Mouse (Mus musculus) E14TG2a.4 (cell line): Measurements from ENCODE around the gene Serpinb1a.
A peak's percentile ranks its signal among the peaks of the same experiment; 100 is the strongest.
"Not testable (repeated sequence)": the region's sequence is repeated elsewhere in the genome, so short reads cannot be mapped to it uniquely, and the experiment has no call there.

ENCODE experiments used
- H3K27me3 ChIP-seq: 2 replicates; pipeline ENCODE4 v1.6.1; 2014; ENCODE audit warnings: low read length, control low read depth; ENCODE audit not compliant: insufficient read depth
- H3K36me3 ChIP-seq: 2 replicates; pipeline ENCODE4 v1.6.1; 2014; ENCODE audit warnings: low read length, control low read depth; ENCODE audit not compliant: insufficient read depth
- H3K4me1 ChIP-seq: replicated peaks from 2 replicates; pipeline ENCODE4 v1.6.1; 2014; ENCODE audit warnings: low read depth, low read length, control low read depth
- H3K4me3 ChIP-seq: replicated peaks from 2 replicates; pipeline ENCODE4 v1.5.1; 2014; ENCODE audit warnings: mild to moderate bottlenecking, low read length
- H3K9me3 ChIP-seq: 2 replicates; pipeline ENCODE4 v1.6.1; 2014; ENCODE audit warnings: low read length, control low read depth
- CTCF ChIP-seq: conservative IDR thresholded peaks from 2 replicates; pipeline ENCODE4 v1.5.1; 2014; ENCODE audit warnings: low read length
- NANOG ChIP-seq: IDR thresholded peaks from 2 replicates; pipeline ENCODE4 v1.6.1; 2014; ENCODE audit warnings: borderline replicate concordance, low read length, mixed read lengths
- POU5F1 ChIP-seq: IDR thresholded peaks from 2 replicates; pipeline ENCODE4 v1.6.1; 2014; ENCODE audit warnings: low read length, borderline replicate concordance

The Serpinb1a gene

GRCm38 (mm10) chr13:32867030-32867429 is 16.0 kb upstream of the Serpinb1a start:
- TF ChIP-seq NANOG, result no peak
- no peak for TF ChIP-seq POU5F1
- TF ChIP-seq CTCF, result no peak
- Histone ChIP-seq H3K36me3 (no peaks in the 10 kb centered on the region), H3K27me3 (no peaks in the 10 kb centered on the region), H3K4me3 (no peak overlapping the region), H3K4me1 (no peaks in the 10 kb centered on the region), H3K9me3 (no peaks in the 10 kb centered on the region)

- H3K36me3 ChIP-seq, result no peaks in the 10 kb centered on the region
- H3K27me3 ChIP-seq, result no peaks in the 10 kb centered on the region
- peak; percentile 65 for TF ChIP-seq CTCF
- TF ChIP-seq POU5F1, result no peak
- no peak for TF ChIP-seq NANOG
- no peaks in the 10 kb centered on the region for H3K9me3 ChIP-seq
- no peaks in the 10 kb centered on the region for H3K4me1 ChIP-seq
- no peak overlapping the region for H3K4me3 ChIP-seq
These were observed 15.5 kb upstream of the Serpinb1a start for GRCm38 (mm10) chr13:32866484-32866883.

- no peak for TF ChIP-seq POU5F1
- no peak for TF ChIP-seq CTCF
- no peak for TF ChIP-seq NANOG
- Histone ChIP-seq H3K36me3 (no peaks in the 10 kb centered on the region), H3K4me1 (no peaks in the 10 kb centered on the region), H3K4me3 (no peak overlapping the region), H3K9me3 (no peaks in the 10 kb centered on the region), H3K27me3 (no peaks in the 10 kb centered on the region)
These were observed 14.6 kb upstream of the Serpinb1a start for GRCm38 (mm10) chr13:32865591-32865990.

- H3K4me1 ChIP-seq, H3K27me3 ChIP-seq, H3K36me3 ChIP-seq, H3K9me3 ChIP-seq, H3K4me3 ChIP-seq: not testable (repeated sequence)
These were observed 13.5 kb upstream of the Serpinb1a start for GRCm38 (mm10) chr13:32864529-32864928.

DNA sequence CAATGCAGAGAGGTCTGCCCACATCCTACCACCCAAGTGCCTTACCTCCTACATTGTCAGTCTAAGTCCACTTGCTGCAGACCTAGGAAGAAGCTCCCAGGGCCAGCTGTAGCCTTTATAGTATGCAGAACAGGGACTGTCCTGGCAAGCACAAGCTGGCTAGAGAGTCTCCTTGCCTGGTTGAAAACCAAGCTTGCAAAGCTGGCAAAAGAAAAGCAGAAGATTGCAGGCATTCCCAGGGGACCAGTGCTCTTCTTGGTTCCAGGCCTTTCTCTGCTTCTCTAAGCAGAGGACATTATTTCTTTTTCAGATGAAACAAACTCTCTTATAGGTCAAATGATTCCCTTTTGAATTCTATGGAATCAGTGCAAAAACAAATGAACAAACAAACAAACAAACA is 12.5 kb upstream of the Serpinb1a start:
- no peak for TF ChIP-seq NANOG
- TF ChIP-seq CTCF, result no peak
- no peak for TF ChIP-seq POU5F1
- H3K4me3 ChIP-seq, result no peak overlapping the region
- no peaks in the 10 kb centered on the region for H3K27me3 ChIP-seq
- H3K36me3 ChIP-seq, result no peaks in the 10 kb centered on the region
- no peaks in the 10 kb centered on the region for H3K9me3 ChIP-seq
- H3K4me1 ChIP-seq, result no peaks in the 10 kb centered on the region

DNA sequence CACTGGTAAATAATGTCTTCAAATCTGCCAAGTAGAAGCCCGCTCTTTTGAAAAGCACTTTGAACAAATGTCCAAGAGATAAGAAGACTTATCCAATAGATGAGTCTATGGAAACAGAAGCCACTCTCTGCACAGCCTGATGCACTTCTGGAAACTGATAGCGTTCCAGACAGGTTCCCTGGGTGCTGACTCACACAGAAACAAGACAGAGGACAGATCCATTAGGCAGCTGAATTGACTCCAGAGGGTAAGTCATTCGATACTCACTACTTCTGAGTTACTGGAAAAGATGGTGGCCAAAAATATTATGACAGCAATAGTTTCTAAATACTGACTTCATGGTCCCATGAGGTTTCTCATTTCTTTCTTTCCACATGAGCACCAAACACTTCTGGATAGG is 9.8 kb upstream of the Serpinb1a start:
- no peak for TF ChIP-seq POU5F1
- no peak for TF ChIP-seq CTCF
- no peak for TF ChIP-seq NANOG

GRCm38 (mm10) chr13:32853073-32853472 is 2.1 kb upstream of the Serpinb1a start:
- Histone ChIP-seq H3K36me3 (no peaks in the 10 kb centered on the region), H3K4me1 (peaks cover 20% of the 10 kb centered on the region), H3K9me3 (no peaks in the 10 kb centered on the region), H3K27me3 (no peaks in the 10 kb centered on the region), H3K4me3 (no peak overlapping the region)
- TF ChIP-seq NANOG (no peak), POU5F1 (no peak), CTCF (no peak)

More for the DNA sequence above, 9.8 kb upstream of the Serpinb1a start:
- no peaks in the 10 kb centered on the region for H3K27me3 ChIP-seq
- no peaks in the 10 kb centered on the region for H3K9me3 ChIP-seq
- H3K4me3 ChIP-seq, result no peak overlapping the region
- no peaks in the 10 kb centered on the region for H3K4me1 ChIP-seq
- H3K36me3 ChIP-seq, result no peaks in the 10 kb centered on the region

DNA sequence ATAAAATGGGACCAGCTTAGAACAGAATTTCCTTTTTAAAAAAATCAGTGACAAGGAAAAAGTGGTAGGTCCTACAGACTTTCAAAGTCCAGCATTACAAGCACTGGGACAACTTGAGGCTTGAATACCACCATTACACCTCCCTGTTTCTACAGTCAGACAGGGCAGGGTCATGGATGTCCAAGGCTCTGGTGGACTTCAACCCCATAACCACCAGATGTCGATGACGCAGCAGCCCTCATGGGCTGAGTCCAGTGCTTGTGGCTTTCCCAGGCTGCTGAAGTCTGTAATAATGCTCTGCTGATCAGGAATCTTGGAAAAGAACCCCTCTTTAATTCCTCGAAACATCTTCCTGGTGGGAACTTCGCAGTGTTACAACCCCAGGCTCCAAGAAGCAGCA is 1.6 kb upstream of the Serpinb1a start:
- Histone ChIP-seq H3K4me1 (peaks cover 20% of the 10 kb centered on the region), H3K4me3 (no peak overlapping the region), H3K27me3 (no peaks in the 10 kb centered on the region), H3K36me3 (no peaks in the 10 kb centered on the region), H3K9me3 (no peaks in the 10 kb centered on the region)
- TF ChIP-seq POU5F1 (no peak), NANOG (no peak), CTCF (no peak)

GRCm38 (mm10) chr13:32851967-32852366 is 982 bp upstream of the Serpinb1a start:
- Histone ChIP-seq H3K4me3 (no peak overlapping the region), H3K27me3 (no peaks in the 10 kb centered on the region), H3K36me3 (no peaks in the 10 kb centered on the region), H3K4me1 (peaks cover 20% of the 10 kb centered on the region), H3K9me3 (no peaks in the 10 kb centered on the region)
- TF ChIP-seq POU5F1 (no peak), CTCF (peak; percentile 52)

- Histone ChIP-seq H3K36me3 (no peaks in the 10 kb centered on the region), H3K27me3 (no peaks in the 10 kb centered on the region), H3K4me1 (peaks cover 20% of the 10 kb centered on the region), H3K4me3 (no peak overlapping the region), H3K9me3 (no peaks in the 10 kb centered on the region)
- TF ChIP-seq POU5F1, result no peak
These were observed 829 bp downstream of the Serpinb1a start for GRCm38 (mm10) chr13:32850156-32850555.
